Mouse (Mus musculus) cerebellum, adult (tissue): ENCODE results near the gene Mob3c.

Experiments used
- ATAC-seq: cut with Nextera tagmentation; 2 replicates; pipeline ENCODE4 v1.9.2; 2017; ENCODE audit warnings: mild to moderate bottlenecking, moderate library complexity, mixed read lengths; ENCODE audit not compliant: insufficient number of reproducible peaks, low FRiP score, low TSS enrichment

The Mob3c gene

DNA sequence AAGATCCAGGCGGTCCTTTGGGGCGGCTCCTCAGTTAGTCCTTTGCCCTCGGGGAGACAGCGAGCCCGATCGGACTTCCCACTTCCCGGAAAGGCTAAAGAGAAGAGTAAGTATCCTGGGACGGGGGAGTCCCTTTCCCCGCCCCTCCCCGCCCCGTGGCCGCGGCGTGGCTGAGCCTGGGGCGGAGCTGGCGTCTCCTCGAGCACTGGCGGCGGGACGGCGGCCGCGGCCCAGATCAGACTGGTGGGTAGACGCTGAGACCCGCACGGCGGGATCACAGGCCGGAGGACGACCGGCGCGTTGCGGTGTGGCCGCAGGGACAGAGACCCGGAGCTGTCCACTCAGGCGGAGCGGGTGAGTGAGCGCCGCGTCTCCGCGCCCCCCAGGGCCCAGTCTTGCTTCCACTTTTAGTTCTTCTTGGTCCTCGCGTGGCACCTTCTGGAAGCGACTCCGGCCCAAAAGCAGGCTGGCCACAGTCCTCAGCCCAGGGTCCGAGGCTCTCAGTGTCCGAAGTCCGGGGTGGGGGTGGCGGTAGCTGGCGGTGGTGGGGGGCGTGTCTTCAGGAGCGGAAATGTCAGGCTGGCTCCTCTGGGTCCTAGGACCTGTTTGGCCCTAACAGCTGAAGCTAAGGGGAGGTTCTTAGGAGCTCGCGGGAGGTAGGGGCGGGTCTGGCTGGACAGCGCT, at the start of gene Mob3c:
Gene Mob3c (plus strand): TSS at position 205 of the 684 bp plus-strand sequence.
- peak; percentile 73 for ATAC-seq

DNA sequence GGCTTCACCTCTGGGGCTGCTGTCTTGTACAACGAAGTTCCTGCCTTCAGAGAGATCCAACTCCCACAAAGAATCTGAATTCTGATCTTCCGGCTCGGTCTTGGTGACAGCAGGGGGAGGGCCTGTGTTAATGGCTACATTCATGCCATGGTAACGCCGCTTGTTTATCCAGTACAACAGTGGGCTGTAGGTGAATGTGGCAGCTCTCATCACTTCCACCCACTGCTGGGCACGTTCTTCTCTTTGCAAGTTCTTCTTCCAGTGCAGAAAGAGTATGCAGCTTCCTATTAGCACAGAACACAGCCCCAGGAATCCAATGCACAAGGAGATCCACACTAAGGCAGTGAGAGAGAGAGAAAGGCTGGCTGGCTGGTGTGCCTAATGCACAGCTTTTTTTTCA, 47.6 kb upstream of the Mob3c start:
- ATAC-seq = no peak

DNA sequence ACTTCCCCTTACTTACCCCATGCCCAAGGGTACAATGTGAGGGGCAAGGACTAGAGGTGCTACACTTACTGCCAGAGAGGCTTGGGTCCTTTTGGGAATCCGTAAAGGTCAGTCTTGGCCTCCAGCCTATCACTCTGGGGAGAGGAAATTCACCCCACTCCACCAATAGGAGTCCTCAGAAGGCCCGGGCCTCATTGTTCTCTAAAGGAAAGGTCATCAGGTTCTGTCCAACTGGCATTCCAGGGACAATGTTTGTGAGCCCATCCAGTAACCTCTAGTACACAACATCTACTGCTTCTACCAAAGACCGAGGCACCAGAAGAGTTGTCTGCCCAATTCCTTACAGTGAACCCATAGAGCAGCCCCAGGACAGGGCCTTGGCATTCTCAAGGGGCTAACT, 47.0 kb upstream of the Mob3c start, which contains the start of gene Tex38:
Gene Tex38 (minus strand): TSS at position 101 of the 400 bp plus-strand sequence.
- ATAC-seq = no peak

DNA sequence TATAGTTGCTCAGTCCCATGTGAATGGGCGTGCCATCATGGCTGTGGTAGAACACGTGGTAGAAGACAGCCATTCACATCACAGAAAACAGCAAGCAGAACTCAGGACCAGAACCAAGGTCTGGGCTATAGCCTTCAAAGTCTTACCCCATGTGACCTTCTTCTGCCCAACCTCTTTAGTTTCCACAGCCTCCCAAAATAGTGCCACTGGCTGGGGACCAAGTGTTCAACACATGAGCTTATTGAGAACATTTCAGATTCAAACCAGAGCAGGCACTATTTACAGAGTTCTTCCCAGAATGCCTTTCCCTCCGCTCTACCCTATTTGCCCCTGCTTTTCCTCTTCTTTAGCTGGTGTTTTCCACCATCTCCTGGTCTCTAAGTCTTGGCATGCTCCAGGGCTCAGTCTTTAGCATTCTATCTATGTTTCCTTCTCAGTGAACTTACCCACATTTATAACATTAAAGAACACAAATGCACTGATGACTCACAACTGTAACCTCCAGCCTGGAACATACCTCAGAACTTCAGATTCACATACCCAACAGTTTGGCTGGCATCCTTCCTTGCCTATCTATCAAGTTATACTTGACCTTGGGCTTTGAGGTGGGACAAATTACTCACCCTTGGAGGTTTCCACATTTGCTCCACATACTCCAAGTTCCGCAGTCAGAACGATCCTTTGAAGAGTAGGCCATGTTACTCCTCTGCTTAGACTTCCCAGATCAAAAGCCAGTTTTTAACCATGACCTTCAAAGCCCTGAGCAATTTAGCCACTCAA, 45.7 kb upstream of the Mob3c start:
- ATAC-seq = no peak

DNA sequence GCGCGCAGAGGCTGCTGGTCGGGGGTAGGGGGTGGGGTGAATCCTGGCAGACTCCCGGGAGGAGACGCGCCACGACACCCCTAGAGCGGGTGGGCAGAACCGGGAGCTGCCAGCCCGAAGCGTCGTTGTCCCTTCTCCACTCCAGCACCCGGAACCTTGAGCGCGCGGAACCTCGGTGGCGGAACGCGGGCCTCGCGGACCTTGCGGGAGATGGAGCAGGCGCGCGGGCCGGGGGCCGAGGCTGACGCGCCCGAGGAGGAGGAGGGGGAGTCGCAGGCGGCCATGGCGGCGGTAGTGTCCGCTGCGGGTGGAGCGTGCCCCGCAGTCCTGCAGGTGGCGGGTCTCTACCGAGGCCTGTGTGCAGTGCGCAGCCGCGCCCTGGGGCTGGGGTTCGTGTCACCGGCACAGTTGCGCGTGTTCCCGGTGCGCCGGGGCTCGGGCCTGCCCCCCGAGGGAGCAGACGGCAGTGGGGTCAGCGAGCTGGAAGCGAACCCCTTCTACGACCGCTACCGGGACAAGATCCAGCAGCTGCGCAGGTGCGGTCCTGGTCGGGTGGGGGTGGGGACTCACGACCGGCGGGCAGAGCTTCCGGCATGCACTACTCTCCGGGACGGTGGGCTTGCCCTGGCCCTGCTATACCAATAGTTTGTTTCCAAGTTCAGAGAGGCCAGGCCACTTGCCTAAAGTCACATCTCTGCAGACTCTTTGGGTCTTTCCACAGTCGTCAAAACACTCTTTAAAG, 43.0 kb upstream of the Mob3c start, which contains the start of gene Atpaf1:
Gene Atpaf1 (plus strand): TSS at position 44 of the 742 bp plus-strand sequence.
- ATAC-seq = peak; percentile 88

DNA sequence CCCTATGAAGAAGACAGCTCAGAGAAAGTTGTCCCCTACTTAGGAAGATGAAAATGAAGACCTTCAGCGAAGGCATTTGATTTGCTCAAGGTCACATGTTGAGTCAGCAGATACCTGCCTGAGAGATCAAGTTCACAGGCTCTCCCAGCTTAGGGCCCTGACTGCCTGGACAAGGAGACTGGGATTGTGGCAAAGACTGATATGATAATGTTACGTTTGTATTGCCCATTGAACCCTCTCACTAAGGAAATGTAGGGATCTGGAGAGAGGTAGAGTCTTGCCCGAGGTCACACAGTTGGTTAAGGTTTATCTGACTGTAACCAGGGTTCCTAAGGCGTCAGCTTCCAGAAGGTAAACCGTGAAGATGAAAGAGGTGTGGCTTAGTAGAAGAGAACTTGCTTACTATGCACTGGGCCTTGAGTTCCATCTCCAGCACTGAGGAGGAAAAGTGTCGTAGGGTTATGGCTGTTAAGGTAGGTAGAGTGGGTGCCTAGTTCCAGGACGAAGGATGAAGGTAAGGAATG, 42.3 kb upstream of the Mob3c start:
- no peak for ATAC-seq

DNA sequence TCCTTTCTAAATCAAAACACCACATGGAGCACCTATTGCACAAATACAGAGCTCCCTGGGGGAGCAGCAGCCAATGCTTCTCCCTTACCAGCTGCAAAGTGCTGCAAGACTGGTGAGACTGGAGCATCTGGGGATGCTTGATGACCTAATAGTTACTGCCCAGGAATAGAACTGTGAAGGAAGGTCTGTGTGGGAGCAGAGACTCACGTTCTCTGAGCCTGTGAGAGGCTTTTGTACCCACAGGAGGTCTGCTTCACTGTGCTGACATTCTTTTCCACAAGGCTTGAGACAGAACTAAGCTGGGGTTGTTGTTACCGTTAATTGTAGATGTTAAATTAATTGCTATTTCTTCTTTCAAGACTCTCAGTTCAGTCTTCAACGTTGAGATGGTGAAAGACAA, 37.0 kb upstream of the Mob3c start:
- ATAC-seq = no peak

DNA sequence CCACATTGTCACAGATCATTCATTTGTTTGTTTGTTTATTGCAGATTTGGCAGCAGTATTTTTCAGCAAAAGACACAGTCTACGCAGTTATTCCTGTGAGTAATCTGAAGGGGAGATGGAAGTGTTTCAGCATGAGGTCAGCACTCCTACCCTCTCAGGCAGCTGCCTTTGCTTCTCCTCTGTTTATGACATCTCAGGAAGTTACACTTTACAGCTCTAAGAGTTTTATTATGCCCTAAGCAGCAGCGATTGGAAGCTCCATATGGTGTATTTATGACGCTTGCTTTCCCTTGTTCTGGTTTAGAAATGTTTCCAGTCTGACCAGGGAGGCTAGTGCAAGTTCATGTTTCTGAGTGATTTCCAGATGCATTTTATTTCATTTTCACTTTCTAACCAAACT, 32.5 kb upstream of the Mob3c start:
- ATAC-seq = no peak

DNA sequence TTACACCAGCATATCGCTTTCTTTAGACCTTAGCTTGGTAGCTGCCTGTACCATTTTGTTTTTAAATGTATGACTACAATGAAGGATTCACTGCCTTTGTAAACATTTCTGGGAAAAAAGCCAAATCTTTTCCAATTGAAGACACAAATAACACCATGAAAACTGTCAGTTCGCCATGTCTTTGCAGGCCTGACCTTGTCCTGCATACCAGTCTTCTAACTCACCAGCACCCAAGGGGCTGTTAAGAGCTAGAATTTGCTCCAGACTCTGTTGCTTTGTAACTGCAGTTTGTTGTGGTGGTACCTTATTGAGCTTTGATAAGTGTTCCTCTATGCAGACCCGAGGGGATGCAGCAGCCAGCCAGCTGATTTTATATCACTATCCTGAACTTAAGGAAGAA, 27.9 kb upstream of the Mob3c start:
- no peak for ATAC-seq

DNA sequence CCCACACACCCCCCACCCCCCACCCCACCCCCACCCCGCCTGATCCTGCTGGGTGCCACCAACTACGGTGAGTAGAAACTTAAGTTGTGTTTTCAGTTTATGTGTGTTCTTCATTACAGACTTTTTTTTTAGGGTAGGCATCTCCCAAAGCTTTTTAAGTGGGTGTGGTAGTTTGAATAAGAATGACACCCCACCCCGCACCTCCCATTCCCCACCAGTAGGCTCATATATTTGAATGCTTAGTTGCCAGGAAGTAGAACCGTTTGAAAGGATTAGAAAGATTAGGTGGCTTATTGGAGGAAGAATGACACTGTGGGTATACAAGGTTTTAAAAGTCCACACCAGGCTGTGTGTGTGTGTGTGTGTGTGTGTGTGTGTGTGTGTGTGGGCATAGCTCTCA, 15.6 kb upstream of the Mob3c start:
- ATAC-seq = no peak

DNA sequence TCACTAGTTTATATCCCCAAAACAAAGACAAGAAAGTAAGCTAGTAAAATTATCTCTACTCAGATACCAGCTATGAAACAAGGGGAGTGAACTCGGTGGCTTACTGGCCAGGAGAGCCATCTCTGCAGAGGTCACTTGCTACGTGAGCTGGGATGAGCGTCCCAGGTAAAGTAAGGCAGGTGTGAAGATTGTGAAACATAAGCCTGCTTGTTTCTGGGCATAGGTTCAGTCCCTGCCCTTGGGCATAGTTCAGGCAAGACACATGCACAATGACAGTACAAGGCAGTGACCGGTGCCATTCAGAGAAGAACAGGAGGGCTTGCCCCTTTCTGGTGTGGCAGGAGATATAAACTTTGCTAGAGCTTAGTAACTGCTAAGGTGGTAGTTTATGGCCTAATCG, 12.3 kb upstream of the Mob3c start:
- no peak for ATAC-seq

DNA sequence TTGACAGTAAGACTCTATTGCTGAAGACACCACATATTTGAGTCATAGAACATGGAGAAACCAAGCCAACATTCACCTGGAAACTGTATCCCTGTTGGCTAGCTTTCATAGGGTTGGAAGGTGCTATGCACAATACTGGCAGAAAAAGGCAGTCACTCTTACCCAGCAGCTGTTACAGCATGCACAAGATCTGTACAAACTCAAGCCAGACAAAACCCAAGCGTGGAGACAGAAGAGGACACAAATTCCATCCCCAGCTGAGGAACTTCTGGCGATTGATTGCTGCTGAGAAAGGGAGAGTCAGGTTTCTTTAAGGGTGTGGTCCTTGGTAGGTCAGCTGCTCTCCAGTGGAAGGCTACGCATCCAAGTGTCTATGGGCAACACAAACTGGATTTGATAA, 7.7 kb upstream of the Mob3c start:
- no peak for ATAC-seq

DNA sequence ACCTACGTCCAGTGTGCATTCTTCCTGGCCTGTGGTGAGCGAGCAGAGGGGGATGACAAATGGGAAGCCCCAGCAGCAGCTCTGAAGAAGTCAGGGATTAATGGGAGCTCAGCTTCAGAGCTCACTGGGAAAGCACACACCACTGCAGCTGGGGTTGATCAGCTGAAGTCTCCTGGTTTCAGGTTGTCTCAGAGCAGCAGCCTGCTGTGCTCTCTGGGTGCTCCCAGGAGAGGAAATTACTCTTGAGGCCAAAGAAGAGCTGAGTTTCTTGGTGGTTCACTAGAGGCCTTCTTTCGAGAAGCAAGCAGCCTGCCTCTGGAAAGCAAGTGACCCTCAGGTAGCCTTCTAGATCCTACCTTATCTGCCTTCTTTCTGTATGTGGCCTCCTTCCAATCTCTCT, 6.9 kb upstream of the Mob3c start:
- no peak for ATAC-seq

DNA sequence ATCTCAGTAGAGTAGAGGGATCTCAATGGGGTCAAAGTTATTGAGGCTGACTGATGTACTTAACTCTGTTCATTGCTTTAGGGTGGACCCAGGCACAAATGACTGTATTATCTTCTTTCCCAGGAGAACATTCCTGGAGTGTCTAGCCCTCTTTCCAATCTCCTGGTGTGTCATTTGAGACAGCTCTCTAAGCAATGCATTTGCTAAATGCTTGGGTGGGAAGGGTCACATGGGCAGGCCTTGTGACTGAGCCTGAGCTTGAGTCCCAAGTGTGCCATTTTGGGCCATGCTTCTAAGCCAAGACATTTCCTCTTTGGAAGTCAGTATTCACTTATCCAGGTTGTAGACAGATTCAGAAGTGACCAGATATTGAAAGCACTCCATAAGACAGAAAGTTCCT, 6.5 kb upstream of the Mob3c start:
- no peak for ATAC-seq

DNA sequence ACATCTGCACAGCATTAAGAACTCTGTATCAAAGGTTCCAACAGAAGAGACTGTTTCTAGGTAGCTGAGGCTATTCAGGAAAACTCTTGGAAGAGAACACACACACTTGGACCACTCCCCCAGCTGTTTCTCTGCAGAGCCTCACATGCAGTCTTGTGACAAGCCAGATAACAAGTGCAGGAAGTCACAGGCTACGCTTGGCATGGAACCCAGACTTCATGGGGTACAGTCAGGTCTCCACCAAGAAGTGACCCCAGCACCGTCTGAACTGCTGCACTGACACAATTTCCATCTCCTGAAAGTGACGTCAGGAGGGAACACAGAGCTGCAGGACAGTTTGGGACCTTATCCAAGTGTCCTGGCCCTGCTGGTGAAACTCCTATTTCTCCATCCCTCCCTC, 6.0 kb upstream of the Mob3c start:
- no peak for ATAC-seq

DNA sequence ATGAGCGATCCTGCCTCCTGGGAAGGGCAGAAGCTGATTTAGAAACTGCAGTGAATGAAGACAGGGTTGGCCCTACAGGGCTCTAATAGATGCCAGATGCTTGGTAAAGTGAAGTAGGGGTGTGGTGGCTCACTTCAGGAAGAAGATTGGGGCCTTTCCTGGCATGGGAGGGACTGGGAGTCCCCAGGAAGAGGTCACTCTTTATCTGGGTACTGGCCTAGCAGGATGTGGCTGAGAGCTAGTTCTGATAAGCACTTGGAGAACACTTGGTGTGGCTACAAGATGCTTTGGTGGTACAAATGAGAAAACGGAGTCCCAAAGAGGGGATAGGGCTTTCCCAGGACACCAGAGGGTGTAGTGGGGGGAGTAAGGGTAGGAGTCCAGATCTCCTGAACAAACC, 3.7 kb upstream of the Mob3c start:
- ATAC-seq = no peak

DNA sequence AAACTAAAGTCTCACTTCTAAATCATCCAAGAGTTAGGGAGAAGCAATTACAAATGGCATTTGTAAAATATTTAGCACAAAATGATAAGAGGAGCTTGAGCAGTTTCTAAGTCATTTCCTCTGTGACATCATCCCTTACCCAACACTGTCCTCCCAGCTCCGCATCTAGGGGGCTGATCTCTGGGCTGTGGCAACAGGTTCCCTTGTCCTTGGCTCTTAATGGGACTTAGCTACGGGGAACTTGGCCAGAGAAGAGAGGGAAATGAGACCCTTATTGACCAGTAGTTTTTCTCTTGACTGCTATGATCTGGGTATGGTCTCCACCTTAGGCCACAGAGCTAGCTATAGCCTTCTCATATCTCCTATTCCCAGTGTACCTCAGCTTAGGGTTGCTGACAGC, 2.6 kb upstream of the Mob3c start:
- no peak for ATAC-seq

DNA sequence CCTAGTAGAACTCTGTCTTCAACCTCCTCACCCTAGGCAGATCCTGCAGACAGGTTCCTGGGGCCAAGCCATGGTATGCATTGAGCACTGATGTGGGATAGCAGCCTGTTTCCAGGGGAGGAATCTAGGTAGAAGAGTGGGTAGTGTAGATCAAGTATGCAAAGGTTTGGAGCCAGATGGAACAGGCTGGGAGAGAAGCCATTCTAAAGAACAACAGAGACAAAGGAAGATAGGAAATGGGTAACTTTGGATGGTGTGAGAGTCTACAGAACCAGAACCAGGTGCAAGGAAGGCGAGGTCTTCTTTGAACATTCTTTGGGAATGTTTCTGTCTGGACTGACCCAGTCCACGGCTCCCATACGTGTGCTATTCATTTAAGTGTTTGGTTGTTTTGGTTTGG, 826 bp upstream of the Mob3c start:
- no peak for ATAC-seq

DNA sequence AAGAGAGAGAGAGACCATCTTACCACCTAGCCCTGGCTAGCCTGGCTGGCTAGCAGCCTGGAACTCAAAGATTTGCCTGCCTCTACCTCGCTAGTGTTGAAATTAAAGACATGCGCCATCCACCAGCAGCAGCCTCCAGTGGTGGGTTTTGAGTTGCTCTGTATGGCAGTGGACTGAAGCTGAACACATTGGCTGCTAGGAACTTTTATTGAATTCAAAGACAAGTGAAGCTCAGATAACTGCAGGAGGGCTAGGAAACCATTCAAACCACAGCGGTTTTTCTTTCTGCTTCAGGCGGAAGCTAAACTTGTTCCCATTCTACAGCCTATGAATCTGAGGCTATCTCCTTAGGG, 381 bp upstream of the Mob3c start:
- ATAC-seq = no peak

DNA sequence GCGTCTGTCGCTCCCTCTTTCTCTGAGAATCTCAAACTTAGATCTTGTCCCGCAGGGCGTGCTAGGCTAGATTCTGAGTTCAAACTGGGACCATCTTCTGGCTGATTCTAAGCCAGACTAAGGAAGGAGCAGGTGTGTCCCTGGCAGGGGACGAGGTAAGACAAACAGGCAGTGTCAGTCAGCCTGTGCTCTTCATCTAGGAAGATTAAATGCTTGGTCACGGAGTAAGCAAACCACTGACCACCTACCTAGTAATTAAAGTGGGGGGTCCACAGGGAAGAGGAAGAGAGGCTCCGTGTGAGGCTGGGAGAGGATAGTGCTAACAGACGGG, 645 bp downstream of the Mob3c start:
- ATAC-seq = peak; percentile 22; the same call in 1 of the 2 replicates

DNA sequence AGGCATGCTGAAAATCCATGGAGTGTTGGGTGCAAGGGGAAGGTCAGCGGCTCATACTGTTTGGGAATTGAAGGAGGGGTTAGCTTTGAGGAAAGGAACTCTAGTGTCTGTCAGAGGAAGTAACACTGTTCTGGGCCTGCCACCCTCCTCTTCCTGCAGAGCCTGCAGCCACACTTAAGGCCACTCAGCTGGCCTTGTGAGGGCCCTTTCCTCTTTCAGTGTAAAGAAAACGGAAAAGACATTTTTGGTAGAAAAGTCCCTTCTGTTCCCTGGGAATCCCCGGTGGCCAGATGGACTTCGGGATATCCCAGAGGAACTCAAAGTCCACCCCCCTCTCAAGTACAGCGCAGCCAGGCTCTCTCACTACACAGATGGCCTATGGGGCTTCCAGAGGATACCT, 2.6 kb downstream of the Mob3c start:
- no peak for ATAC-seq
